Mouse (Mus musculus): ENCODE measurements at regions not wholly inside any gene's neighbourhood (a gene's known extent, or its start where the extent isn't known, plus 50 kb on each side); places are given as distances from the start of the nearest gene placed in this dataset.
"Not testable (repeated sequence)": the region's sequence is repeated elsewhere in the genome, so short reads cannot be mapped to it uniquely, and the experiment has no call there.

- no peak for DNase-seq (ENCODE audit: low spot score in 2 of 2)
These were observed 178.8 kb upstream of the Mamld1 start for GRCm38 (mm10) chrX:70871209-70871608.

GRCm38 (mm10) chrX:70881326-70881725 lies 168.7 kb upstream of the Mamld1 start:
- DNase-seq (ENCODE audit: low spot score in 2 of 2) = no peak

GRCm38 (mm10) chrX:70883461-70883860 lies 166.6 kb upstream of the Mamld1 start:
- DNase-seq (ENCODE audit: low spot score in 2 of 2) = no peak

- no peak for DNase-seq (ENCODE audit: low spot score in 2 of 2)
These were observed 155.5 kb upstream of the Mamld1 start for GRCm38 (mm10) chrX:70894517-70894916.

- DNase-seq (ENCODE audit: low spot score in 2 of 2) = no peak
These were observed 154.5 kb upstream of the Mamld1 start for GRCm38 (mm10) chrX:70895554-70895953.

- no peak for DNase-seq (ENCODE audit: low spot score in 2 of 2)
These were observed 152.8 kb upstream of the Mamld1 start for GRCm38 (mm10) chrX:70897110-70897721.

- not testable (repeated sequence) for DNase-seq (ENCODE audit: low spot score in 2 of 2)
These were observed 151.2 kb upstream of the Mamld1 start for GRCm38 (mm10) chrX:70898836-70899235.

- peak; percentile 31 to 35 for DNase-seq (ENCODE audit: low spot score in 2 of 2)
These were observed 150.2 kb upstream of the Mamld1 start for GRCm38 (mm10) chrX:70899720-70900479.

GRCm38 (mm10) chrX:70925646-70926045 lies 124.4 kb upstream of the Mamld1 start:
- DNase-seq (ENCODE audit: low spot score in 2 of 2) = peak; percentile 24 to 26

GRCm38 (mm10) chrX:70931944-70932343 lies 118.1 kb upstream of the Mamld1 start:
- no peak for DNase-seq (ENCODE audit: low spot score in 2 of 2)

GRCm38 (mm10) chrX:70945382-70945781 lies 104.7 kb upstream of the Mamld1 start:
- no peak for DNase-seq (ENCODE audit: low spot score in 2 of 2)

GRCm38 (mm10) chrX:70946052-70946451 lies 104.0 kb upstream of the Mamld1 start:
- DNase-seq (ENCODE audit: low spot score in 2 of 2) = no peak

GRCm38 (mm10) chrX:70949232-70949631 lies 100.8 kb upstream of the Mamld1 start:
- DNase-seq (ENCODE audit: low spot score in 2 of 2) = no peak

- no peak for DNase-seq (ENCODE audit: low spot score in 2 of 2)
These were observed 97.0 kb upstream of the Mamld1 start for GRCm38 (mm10) chrX:70953022-70953421.
